Mouse (Mus musculus): ENCODE measurements at regions not wholly inside any gene's neighbourhood (a gene's known extent, or its start where the extent isn't known, plus 50 kb on each side); places are given as distances from the start of the nearest gene placed in this dataset.

GRCm38 (mm10) chr17:7633382-7634290 is 193.5 kb downstream of the Fndc1 start:
- DNase-seq (ENCODE audit: inconsistent age in 2 of 2, low spot score in 1 of 2): no peak

- DNase-seq (ENCODE audit: inconsistent age in 2 of 2, low spot score in 1 of 2): peak in 1 of 2 experiments; percentile 52
Measured at GRCm38 (mm10) chr17:7625746-7626145, 201.4 kb downstream of the Fndc1 start.

GRCm38 (mm10) chr17:7623392-7623791 is 203.7 kb downstream of the Fndc1 start:
- no peak for DNase-seq (ENCODE audit: inconsistent age in 2 of 2, low spot score in 1 of 2)

- DNase-seq (ENCODE audit: inconsistent age in 2 of 2, low spot score in 1 of 2): peak in 1 of 2 experiments; percentile 42
Measured at GRCm38 (mm10) chr17:7621262-7621661, 205.8 kb downstream of the Fndc1 start.

GRCm38 (mm10) chr17:7620166-7620565 is 206.9 kb downstream of the Fndc1 start:
- DNase-seq (ENCODE audit: inconsistent age in 2 of 2, low spot score in 1 of 2): no peak

- no peak for DNase-seq (ENCODE audit: inconsistent age in 2 of 2, low spot score in 1 of 2)
Measured at GRCm38 (mm10) chr17:7619641-7620040, 207.5 kb downstream of the Fndc1 start.

GRCm38 (mm10) chr17:7608046-7608445 is 219.1 kb downstream of the Fndc1 start:
- DNase-seq (ENCODE audit: inconsistent age in 2 of 2, low spot score in 1 of 2): no peak

GRCm38 (mm10) chr17:7607431-7607830 is 219.7 kb downstream of the Fndc1 start:
- DNase-seq (ENCODE audit: inconsistent age in 2 of 2, low spot score in 1 of 2): no peak

GRCm38 (mm10) chr17:7604813-7605504 is 219.7 kb upstream of the Unc93a2 start:
- DNase-seq (ENCODE audit: inconsistent age in 2 of 2, low spot score in 1 of 2): no peak

GRCm38 (mm10) chr17:7604096-7604495 is 218.8 kb upstream of the Unc93a2 start:
- no peak for DNase-seq (ENCODE audit: inconsistent age in 2 of 2, low spot score in 1 of 2)

GRCm38 (mm10) chr17:7600555-7600954 is 215.3 kb upstream of the Unc93a2 start:
- peak in 1 of 2 experiments; percentile 61 for DNase-seq (ENCODE audit: inconsistent age in 2 of 2, low spot score in 1 of 2)

GRCm38 (mm10) chr17:7597481-7597880 is 212.2 kb upstream of the Unc93a2 start:
- peak in 1 of 2 experiments; percentile 22 for DNase-seq (ENCODE audit: inconsistent age in 2 of 2, low spot score in 1 of 2)

GRCm38 (mm10) chr17:7594801-7595200 is 209.5 kb upstream of the Unc93a2 start:
- DNase-seq (ENCODE audit: inconsistent age in 2 of 2, low spot score in 1 of 2): no peak

- no peak for DNase-seq (ENCODE audit: inconsistent age in 2 of 2, low spot score in 1 of 2)
Measured at GRCm38 (mm10) chr17:7592491-7592890, 207.2 kb upstream of the Unc93a2 start.

GRCm38 (mm10) chr17:7582866-7583398 is 197.7 kb upstream of the Unc93a2 start:
- no peak for DNase-seq (ENCODE audit: inconsistent age in 2 of 2, low spot score in 1 of 2)

GRCm38 (mm10) chr17:7579031-7579430 is 193.8 kb upstream of the Unc93a2 start:
- peak; percentile 22 to 60 for DNase-seq (ENCODE audit: inconsistent age in 2 of 2, low spot score in 1 of 2)

GRCm38 (mm10) chr17:7578003-7578402 is 192.7 kb upstream of the Unc93a2 start:
- peak in 1 of 2 experiments; percentile 59 for DNase-seq (ENCODE audit: inconsistent age in 2 of 2, low spot score in 1 of 2)

- DNase-seq (ENCODE audit: inconsistent age in 2 of 2, low spot score in 1 of 2): peak; percentile 81 to 92
Measured at GRCm38 (mm10) chr17:7577227-7577626, 192.0 kb upstream of the Unc93a2 start.

GRCm38 (mm10) chr17:7571481-7571880 is 186.2 kb upstream of the Unc93a2 start:
- DNase-seq (ENCODE audit: inconsistent age in 2 of 2, low spot score in 1 of 2): no peak

GRCm38 (mm10) chr17:7568482-7568881 is 183.2 kb upstream of the Unc93a2 start:
- DNase-seq (ENCODE audit: inconsistent age in 2 of 2, low spot score in 1 of 2): no peak

- no peak for DNase-seq (ENCODE audit: inconsistent age in 2 of 2, low spot score in 1 of 2)
Measured at GRCm38 (mm10) chr17:7565771-7566170, 180.5 kb upstream of the Unc93a2 start.

GRCm38 (mm10) chr17:7562940-7563339 is 177.7 kb upstream of the Unc93a2 start:
- DNase-seq (ENCODE audit: inconsistent age in 2 of 2, low spot score in 1 of 2): no peak

Data from adrenal gland, adult (tissue).